Mouse (Mus musculus) forebrain, embryonic 12.5 days (tissue): ENCODE data around the gene Prokr2. TPM values are rescaled to one million over a fixed set of nuclear protein-coding genes. Genes with fewer than 3 reads are reported as not detected.
"Not testable (repeated sequence)": the region's sequence is repeated elsewhere in the genome, so short reads cannot be mapped to it uniquely, and the experiment has no call there.

Experiments used
- ATAC-seq: fragments of 200-750 bp; cut with Nextera tagmentation; 2 replicates; pipeline ENCODE4 v1.8.0; 2017; ENCODE audit warnings: moderate TSS enrichment; ENCODE audit not compliant: low FRiP score
- H3K27ac ChIP-seq: fragments of 300-500 bp; sonication (generic); 2 replicates; pipeline ENCODE4 v1.5.1; 2016; ENCODE audit warnings: mild to moderate bottlenecking
- H3K27me3 ChIP-seq: fragments of 300-500 bp; sonication (generic); 2 replicates; pipeline ENCODE4 v1.6.1; 2016; ENCODE audit warnings: mild to moderate bottlenecking
- H3K36me3 ChIP-seq: fragments of 300-500 bp; sonication (generic); replicated peaks from 2 replicates; pipeline ENCODE4 v1.6.1; 2016; ENCODE audit warnings: mild to moderate bottlenecking
- H3K4me1 ChIP-seq: fragments of 300-500 bp; sonication (generic); 2 replicates; pipeline ENCODE4 v1.6.1; 2016
- H3K4me2 ChIP-seq: fragments of 300-500 bp; sonication (generic); 2 replicates; pipeline ENCODE4 v1.6.1; 2016; ENCODE audit warnings: mild to moderate bottlenecking, moderate library complexity
- H3K4me3 ChIP-seq: fragments of 300-500 bp; sonication (generic); replicated peaks from 2 replicates; pipeline ENCODE4 v1.5.1; 2016; ENCODE audit warnings: mild to moderate bottlenecking
- H3K9ac ChIP-seq: fragments of 300-500 bp; sonication (generic); 2 replicates; pipeline ENCODE4 v1.6.1; 2016; ENCODE audit warnings: mild to moderate bottlenecking
- H3K9me3 ChIP-seq: fragments of 300-500 bp; sonication (generic); 2 replicates; pipeline ENCODE4 v1.6.1; 2016
- WGBS: fragments of 180-500 bp; shearing (Covaris S2); methylation state at CpG from one replicate; pipeline ENCODE4 v1.1.7; 2016; 5-methylcytosine and 5-hydroxymethylcytosine counted together
- polyA plus RNA-seq: library from polyadenylated mRNA; unstranded; fragments of >200 nt; fragmentation: Nextera tagmentation; extraction: Ambion mirVana; gene quantifications from 2 replicates; pipeline ENCODE4 v1.2.1, GENCODE M21; 2016

Gene Prokr2
- polyA plus RNA-seq, 1 experiment from 2014 or later = 3.0 TPM

- H3K27ac ChIP-seq = no peak overlapping the region
- no peak for ATAC-seq
- no peaks in the 10 kb centered on the region for H3K27me3 ChIP-seq
- peaks cover 91% of the 10 kb centered on the region for H3K36me3 ChIP-seq
- 97% methylated on average over 4 of the region's 4 CpGs for WGBS
- no peak overlapping the region for H3K4me2 ChIP-seq
- H3K4me3 ChIP-seq = no peak overlapping the region
- no peak overlapping the region for H3K9ac ChIP-seq
- no peaks in the 10 kb centered on the region for H3K9me3 ChIP-seq
- no peaks in the 10 kb centered on the region for H3K4me1 ChIP-seq
Measured at GRCm38 (mm10) chr2:132298250-132298649, 87.0 kb downstream of the Prokr2 start.

- 95% methylated on average over 10 of the region's 10 CpGs for WGBS
- H3K36me3 ChIP-seq = peaks cover 58% of the 10 kb centered on the region
- no peaks in the 10 kb centered on the region for H3K27me3 ChIP-seq
- peaks cover 16% of the 10 kb centered on the region for H3K4me1 ChIP-seq
- H3K9me3 ChIP-seq = no peaks in the 10 kb centered on the region
- H3K4me3 ChIP-seq = no peak overlapping the region
- no peak overlapping the region for H3K9ac ChIP-seq
- H3K27ac ChIP-seq = no peak overlapping the region
- ATAC-seq = no peak
- H3K4me2 ChIP-seq = no peak overlapping the region
Measured at GRCm38 (mm10) chr2:132293694-132294450, 91.4 kb downstream of the Prokr2 start.

DNA sequence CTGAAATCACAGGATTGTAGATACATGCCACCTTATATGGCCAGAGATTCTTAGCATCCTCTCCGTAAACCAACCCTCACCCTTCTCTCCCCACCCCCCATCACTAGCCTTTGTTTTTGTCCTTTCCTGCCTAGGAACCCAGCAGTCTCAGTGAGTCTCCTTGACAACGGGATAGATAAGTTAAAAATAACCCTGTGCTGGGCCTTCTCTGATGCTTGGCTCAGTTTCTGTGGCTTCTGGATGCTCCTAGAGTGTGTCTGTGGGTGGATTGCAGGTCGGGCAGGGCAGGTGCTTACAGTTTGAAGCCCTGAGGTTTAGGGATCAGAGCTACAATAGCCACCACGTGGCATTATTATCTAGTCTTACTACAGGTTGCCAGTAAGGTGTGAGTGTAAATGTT, 93.2 kb downstream of the Prokr2 start:
- 0 out of 2 replicates have a peak overlapping the region, but pooled peaks have one; percentile 12 for H3K9ac ChIP-seq
- H3K9me3 ChIP-seq = no peaks in the 10 kb centered on the region
- 33% methylated on average over 4 of the region's 4 CpGs for WGBS
- peaks cover 16% of the 10 kb centered on the region for H3K4me1 ChIP-seq
- no peak overlapping the region for H3K4me2 ChIP-seq
- H3K27ac ChIP-seq = no peak overlapping the region
- H3K36me3 ChIP-seq = peaks cover 41% of the 10 kb centered on the region
- no peaks in the 10 kb centered on the region for H3K27me3 ChIP-seq
- peak; percentile 34; the same call in 1 of the 2 replicates for ATAC-seq
- no peak overlapping the region for H3K4me3 ChIP-seq

DNA sequence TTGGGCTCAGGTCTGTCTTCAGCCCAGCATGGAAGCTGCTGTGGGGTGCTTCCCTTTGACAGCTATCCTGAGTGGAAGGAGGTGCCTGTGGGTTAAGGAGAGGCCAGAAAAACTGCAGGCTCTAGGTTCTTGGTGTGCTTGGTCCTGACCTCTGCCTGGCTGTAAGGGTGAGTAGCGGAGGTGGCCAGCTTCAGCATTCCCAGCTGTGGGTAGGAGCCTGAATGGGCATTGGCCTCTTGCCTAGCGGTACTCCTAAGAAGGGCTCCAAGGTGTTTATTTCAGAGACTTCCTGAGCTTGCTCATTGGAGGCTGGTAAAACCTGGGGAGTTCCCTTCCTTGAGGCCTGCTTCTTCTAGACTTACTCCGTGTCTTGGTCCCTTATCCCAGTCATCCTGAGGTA, 94.0 kb downstream of the Prokr2 start:
- Histone ChIP-seq H3K27me3 (no peaks in the 10 kb centered on the region), H3K4me1 (peaks cover 16% of the 10 kb centered on the region), H3K36me3 (peaks cover 33% of the 10 kb centered on the region), H3K4me2 (no peak overlapping the region), H3K9ac (no peak overlapping the region), H3K4me3 (no peak overlapping the region), H3K27ac (peak overlapping the region; percentile 36; the same call in 1 of the 2 replicates), H3K9me3 (no peaks in the 10 kb centered on the region)
- ATAC-seq = no peak
- 73% methylated on average over 3 of the region's 3 CpGs for WGBS

DNA sequence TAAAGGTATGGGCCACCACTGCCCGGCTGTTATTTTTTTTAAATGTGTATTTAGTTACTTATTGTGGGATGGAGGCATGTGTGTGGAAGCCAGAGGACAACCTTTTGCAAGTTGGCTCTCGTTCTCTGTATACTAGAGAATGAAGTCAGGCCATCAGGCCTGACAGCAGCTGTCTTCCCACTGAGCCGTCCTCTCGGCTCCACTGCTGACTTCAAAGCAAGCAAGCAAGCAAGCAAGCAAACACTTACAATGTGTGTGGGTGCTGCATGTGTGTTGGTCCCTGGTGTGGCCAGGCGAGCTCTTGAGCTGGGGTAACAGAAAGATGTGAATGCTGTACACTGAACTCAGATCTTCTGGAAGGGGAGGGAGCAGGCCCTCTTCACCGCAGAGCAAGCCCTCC, 94.4 kb downstream of the Prokr2 start:
- Histone ChIP-seq H3K9ac (no peak overlapping the region), H3K9me3 (no peaks in the 10 kb centered on the region), H3K4me3 (no peak overlapping the region), H3K27me3 (no peaks in the 10 kb centered on the region), H3K27ac (no peak overlapping the region), H3K4me1 (peaks cover 16% of the 10 kb centered on the region), H3K4me2 (no peak overlapping the region), H3K36me3 (peaks cover 28% of the 10 kb centered on the region)
- 76% methylated on average over 6 of the region's 6 CpGs for WGBS
- ATAC-seq = no peak

DNA sequence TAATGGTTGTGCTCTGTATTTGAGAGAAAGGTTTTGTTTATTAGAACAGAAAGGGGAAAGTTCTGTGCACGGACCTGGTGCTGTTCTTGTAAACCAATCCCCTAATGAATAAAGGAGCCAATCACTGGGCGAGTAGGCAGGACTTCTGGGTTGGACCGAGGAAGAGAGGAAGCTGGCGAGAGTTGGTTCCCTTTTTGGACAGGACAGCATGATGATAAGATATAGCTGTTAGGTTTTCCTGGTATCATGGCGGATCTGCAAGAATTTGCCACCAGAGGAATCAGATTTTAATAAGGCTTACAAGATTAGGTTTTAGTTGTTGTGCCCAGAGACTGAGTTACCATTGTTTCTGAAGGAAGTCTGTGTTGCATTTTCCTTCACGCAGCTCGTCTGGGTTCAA, 96.0 kb downstream of the Prokr2 start:
- WGBS = 80% methylated on average over 5 of the region's 7 CpGs
- ATAC-seq, H3K9ac ChIP-seq, H3K4me3 ChIP-seq, H3K4me2 ChIP-seq, H3K9me3 ChIP-seq, H3K27me3 ChIP-seq, H3K27ac ChIP-seq: not testable (repeated sequence)
- Histone ChIP-seq H3K36me3 (peaks cover 12% of the 10 kb centered on the region), H3K4me1 (peaks cover 21% of the 10 kb centered on the region)

Other genes starting within 250 kb of the Prokr2 start
- 14.6 and 18.5 TPM in 2 replicates for gene Slc23a2, start 240.3 kb downstream of the Prokr2 start, polyA plus RNA-seq
- 44.6 and 51.1 TPM in 2 replicates for gene Tmem230, start 137.6 kb downstream of the Prokr2 start, polyA plus RNA-seq
- 322 and 337 TPM in 2 replicates for gene Pcna, start 132.1 kb downstream of the Prokr2 start, polyA plus RNA-seq
- 36.4 and 37.8 TPM in 2 replicates for gene Cds2, start 122.3 kb downstream of the Prokr2 start, polyA plus RNA-seq
- gene Gpcpd1, start 202.3 kb upstream of the Prokr2 start, polyA plus RNA-seq = 58.4 and 59.3 TPM in 2 replicates